ENCODE assay signal across 12 mouse cellular contexts in the genomic region with DNA sequence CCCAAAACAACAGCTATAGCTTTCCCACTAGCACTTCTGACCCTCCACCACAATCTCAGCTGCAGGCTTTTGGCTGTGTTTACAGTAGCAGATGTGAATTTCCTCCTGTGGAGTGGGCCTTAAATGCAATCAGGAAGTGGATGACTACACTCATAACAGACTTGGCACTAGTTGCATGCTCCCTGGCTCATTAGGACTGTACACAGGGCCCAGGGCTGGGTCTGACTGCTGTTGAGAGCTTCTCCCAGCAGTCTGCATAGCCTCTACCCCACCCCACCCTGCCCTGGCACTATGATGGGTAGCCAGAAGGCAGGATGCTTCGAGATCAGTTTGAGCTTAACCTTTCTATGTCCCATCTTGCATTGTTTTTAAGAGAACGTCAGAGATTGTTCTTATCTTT.
"Had no signal": no experiment of that assay in that cellular context is flagged by ENCODE, and none has a peak within 500 bp of the region (broad histone marks: within the 10 kb centered on the region; RNA-seq: fewer than 3 reads in every experiment).

No protein-coding gene starts in this region.

- H3K36me3 ChIP-seq: limb, embryonic 15.5 days; liver, embryonic 12.5 days; lung, embryonic 15.5 days; midbrain, embryonic 12.5 days had no signal

- H3K4me1 ChIP-seq: lung, embryonic 15.5 days; neural tube, embryonic 15.5 days had no signal

- DNase-seq: kidney, postnatal 10 days; kidney, postnatal 4 days; right cerebral cortex, adult 18-20 months; right cerebral cortex, postnatal 25 days; thymus, postnatal 36 days had no signal

- H3K4me2 ChIP-seq: limb, embryonic 15.5 days; liver, embryonic 12.5 days; lung, embryonic 15.5 days; midbrain, embryonic 12.5 days; neural tube, embryonic 15.5 days had no signal

- H3K9me3 ChIP-seq: limb, embryonic 15.5 days; lung, embryonic 15.5 days; midbrain, embryonic 12.5 days; neural tube, embryonic 15.5 days had no signal

- H3K27ac ChIP-seq: layer of hippocampus, adult 2 months; limb, embryonic 15.5 days; liver, embryonic 12.5 days; lung, embryonic 15.5 days; midbrain, embryonic 12.5 days; neural tube, embryonic 15.5 days had no signal

- H3K9ac ChIP-seq: limb, embryonic 15.5 days; liver, embryonic 12.5 days; lung, embryonic 15.5 days; midbrain, embryonic 12.5 days; neural tube, embryonic 15.5 days had no signal

- H3K27me3 ChIP-seq: limb, embryonic 15.5 days; liver, embryonic 12.5 days; lung, embryonic 15.5 days; midbrain, embryonic 12.5 days; neural tube, embryonic 15.5 days had no signal

- H3K4me3 ChIP-seq: layer of hippocampus, adult 2 months; limb, embryonic 15.5 days; liver, embryonic 12.5 days; lung, embryonic 15.5 days; midbrain, embryonic 12.5 days; myocyte; neural tube, embryonic 15.5 days had no signal

- ATAC-seq: liver, embryonic 12.5 days had no signal
